Mouse (Mus musculus): ENCODE measurements around the gene Pou2f2.

Gene Pou2f2

DNA sequence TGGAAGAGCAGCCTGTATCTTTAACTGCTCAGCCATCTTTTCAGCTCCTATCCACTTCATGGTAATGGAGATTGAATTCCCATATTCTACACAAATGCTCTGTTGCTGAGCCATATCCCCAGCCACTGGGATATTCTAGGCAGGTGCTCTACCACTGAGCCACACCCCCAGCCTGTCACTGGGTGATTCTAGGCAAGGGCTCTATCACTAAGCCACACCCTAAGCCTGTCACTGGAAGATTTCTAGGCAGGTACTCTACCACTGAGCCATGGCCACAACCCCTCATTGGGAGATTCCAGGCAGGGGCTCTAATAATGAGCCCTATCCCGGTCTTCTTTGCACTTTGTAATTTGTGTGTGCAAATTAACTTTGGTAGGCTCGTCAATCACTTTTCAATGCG, 15.6 kb upstream of the Pou2f2 start:
- DNase-seq (ENCODE audit: low read depth), result no peak

DNA sequence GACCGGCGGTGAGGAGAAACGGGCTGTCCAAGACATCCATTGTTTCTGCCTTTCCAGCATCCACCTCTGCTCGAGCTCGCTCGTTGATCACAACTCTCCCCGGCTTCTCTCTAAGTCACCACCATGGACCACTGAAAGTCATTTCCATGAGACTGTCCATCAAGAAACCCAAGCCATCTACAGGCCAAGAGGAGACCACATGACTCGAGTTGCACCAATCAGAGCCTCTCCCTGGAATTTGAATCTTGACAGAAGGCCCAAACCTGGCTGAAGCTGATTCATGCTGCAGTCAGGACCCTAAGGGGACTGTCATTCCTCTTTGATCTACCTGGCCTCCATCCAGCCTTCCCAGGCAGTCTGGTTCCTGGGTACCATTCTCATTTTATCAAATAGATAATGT, 12.6 kb upstream of the Pou2f2 start:
- DNase-seq (ENCODE audit: low read depth), result no peak

- DNase-seq (ENCODE audit: low read depth), result no peak
Observed at GRCm38 (mm10) chr7:25190806-25191205, 11.3 kb upstream of the Pou2f2 start.

- DNase-seq (ENCODE audit: low read depth), result peak; percentile 87
Observed at GRCm38 (mm10) chr7:25187662-25188650, 8.4 kb upstream of the Pou2f2 start.

DNA sequence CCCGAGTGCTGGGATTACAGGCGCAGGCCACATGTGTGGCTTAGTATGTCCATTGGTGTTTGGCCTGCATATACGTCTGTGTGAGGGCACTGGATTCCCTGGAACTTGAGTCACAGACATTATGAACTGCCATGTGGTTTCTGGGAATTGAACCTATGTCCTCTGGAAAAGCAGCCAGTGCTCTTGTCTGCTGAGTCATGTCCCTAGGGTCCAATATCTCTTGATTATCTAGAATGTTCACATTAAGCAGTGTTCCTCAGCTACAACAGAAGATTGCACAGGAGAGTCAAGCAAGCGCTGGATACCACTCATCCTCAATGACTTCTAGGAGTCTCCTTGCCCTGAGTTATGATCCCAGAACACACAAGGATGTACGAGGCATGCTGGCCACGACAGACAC, 4.6 kb upstream of the Pou2f2 start:
- DNase-seq (ENCODE audit: low read depth), result no peak

DNA sequence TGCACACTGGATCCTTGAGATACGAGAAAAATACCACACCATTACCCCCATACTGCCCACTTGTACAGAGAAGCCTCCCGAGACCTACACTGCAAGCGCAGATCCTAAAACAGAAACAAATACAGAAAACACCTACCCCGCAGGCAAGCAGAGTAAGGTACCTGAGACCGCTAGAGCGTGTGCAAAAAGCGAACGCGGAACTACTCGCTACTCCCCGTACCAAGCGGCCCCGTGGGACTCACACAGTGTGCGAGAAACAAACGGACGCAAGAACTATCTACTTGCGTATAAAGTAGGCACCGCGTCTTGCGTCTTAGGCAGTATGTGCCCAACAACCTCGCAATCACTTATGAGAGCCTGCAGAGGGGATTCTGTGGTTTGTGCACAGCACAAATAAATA, 2.3 kb upstream of the Pou2f2 start:
- no peak for DNase-seq (ENCODE audit: low read depth)

DNA sequence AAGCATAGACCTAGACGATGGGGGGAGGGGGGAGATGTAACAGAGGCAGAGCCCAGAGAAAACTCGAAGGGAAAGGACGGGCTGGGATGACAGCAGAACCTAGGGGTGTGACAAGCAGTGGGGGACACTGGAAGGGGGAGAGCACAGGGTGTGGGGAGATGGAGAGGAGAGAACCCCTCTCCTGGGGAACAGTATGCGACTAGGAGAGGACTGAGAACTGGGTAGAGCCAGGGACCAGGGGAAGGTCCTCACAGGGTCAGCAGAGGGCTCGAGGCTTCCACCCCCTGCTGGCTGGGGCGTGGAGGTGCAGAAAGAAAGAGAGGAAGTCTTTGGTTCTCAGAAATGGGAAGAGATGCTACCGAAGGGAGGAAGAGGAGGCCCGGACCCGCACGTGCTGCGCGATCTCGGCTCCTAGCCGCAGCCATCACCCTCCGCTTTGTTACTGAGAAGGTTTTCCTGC, 1.8 kb upstream of the Pou2f2 start:
- peak; percentile 75 for DNase-seq (ENCODE audit: low read depth)

DNA sequence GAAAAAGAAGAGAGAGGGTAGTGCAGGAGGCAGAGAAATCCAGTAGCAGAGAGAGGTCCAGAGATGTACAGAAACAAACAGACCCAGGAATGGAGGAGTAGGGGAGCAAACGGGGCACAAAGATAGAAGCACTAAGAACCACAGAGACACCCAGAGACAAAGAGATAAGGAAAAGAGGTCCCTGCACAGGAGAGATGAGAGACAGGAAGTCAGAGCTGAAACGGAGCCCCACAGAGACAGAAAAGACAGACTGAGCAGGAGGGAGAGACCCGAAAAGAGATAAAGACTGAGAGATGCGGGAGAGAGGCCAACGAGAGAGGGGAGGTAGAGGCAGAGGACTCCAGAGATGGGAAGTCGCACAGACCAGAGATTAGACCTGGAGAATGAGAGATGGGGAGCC, 986 bp upstream of the Pou2f2 start:
- DNase-seq (ENCODE audit: low read depth), result no peak

DNA sequence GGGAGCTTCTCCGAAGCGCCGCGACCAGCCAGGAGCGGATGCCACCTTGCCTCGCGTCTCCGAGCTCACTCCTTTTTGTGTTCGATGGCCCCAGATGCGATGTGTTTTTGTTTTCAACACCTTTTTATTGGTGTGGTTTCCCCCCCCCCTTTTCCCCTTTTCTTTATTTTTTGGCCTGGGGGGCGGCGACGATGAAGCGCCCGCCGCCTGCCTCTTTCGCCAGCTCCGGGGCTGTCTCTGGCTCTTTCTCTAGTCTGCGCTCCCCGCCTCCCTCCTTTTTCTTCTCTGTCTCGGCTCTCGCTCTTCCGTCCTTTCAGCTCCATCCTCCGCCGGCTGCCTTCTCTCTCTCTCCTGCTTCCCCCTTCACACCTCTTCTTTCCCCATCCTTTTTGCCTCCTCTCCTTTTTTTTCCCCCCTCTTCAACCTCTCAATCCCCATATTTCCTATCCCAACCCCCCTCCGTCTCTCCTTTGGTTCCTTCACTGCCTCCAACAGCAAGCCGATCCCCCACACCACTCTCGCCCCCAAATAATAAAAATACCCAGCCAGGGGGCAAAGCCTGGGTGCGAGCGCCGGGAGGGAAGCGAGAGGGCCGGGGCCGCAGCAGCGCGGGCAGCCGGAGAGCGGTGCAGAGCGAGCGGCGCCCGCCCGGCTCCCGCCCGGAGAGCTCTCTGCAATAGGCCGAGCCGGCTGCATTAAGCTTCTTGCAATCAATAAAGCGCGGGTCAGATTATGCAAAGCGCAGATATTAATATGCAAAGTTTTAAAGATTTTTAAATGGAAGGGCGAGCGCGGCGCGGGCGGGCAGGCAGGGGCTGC, 530 bp downstream of the Pou2f2 start:
- no peak for DNase-seq (ENCODE audit: low read depth)

- DNase-seq (ENCODE audit: low read depth), result no peak
Observed at GRCm38 (mm10) chr7:25178317-25178716, 1.2 kb downstream of the Pou2f2 start.

DNA sequence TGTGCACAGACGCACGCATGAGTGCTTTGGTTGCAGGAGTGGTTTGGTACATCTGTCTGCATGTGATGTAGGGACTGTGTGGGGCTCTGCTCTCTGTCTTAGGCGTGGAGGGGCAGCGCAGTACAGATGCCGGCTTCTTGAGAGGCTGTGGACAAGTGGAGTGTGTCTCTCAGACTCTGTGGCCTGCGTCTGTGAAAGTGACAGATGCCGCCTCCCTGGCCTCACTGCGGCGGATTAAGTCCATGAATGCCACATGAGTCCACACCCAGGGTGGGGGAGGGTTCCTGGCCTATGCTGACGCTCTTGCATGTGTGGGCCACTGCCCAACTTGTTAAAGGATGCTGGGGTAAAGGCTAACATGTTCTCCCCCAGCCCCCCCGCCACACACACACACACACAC, 5.2 kb downstream of the Pou2f2 start:
- no peak for DNase-seq (ENCODE audit: low read depth)

DNA sequence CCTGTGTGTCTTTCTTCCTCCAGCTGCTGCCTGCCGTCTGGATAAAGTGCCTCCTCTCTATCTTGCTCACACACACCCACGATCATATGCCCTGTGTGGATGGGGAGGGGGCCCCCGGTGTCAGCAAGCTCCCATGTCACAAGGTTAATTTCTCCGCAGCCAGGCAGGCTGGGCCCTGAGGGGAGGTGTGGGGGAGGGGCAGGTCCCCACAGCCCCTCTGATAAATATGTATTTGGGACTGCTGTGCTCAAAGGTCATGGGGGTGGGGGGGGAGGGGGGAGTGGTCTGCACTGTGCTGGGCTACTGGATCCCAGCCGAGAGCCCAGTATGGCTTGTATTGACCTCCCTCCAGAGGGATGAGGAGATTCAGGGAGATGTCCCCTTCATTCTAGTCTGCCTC, 6.9 kb downstream of the Pou2f2 start:
- no peak for DNase-seq (ENCODE audit: low read depth)

GRCm38 (mm10) chr7:25170583-25170982, 8.9 kb downstream of the Pou2f2 start:
- no peak for DNase-seq (ENCODE audit: low read depth)

DNA sequence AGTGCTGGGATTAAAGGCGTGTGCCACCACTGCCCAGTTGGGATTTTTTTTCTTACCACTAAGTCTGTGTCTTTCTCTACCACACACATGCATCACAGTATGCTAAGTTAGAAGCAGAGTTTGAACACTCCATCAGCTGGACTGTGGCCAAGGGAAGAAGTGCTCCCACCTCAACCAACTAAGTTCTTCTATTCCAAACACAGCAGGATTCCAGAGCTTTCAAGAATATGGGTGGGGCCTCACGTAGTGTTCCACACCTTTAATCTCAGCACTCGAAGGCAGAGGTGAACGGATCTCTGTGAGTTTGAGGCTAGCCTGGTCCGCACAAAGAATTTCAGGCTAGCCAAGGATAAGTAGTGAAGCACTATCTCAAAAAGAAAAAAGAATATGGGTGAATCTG, 13.4 kb downstream of the Pou2f2 start:
- no peak for DNase-seq (ENCODE audit: low read depth)

- DNase-seq (ENCODE audit: low read depth), result no peak
Observed at GRCm38 (mm10) chr7:25156158-25156648, 23.3 kb downstream of the Pou2f2 start.

- peak; percentile 84 for DNase-seq (ENCODE audit: low read depth)
Observed at GRCm38 (mm10) chr7:25155469-25156157, 23.9 kb downstream of the Pou2f2 start.

- peak; percentile 54 for DNase-seq (ENCODE audit: low read depth)
Observed at GRCm38 (mm10) chr7:25154648-25155047, 24.9 kb downstream of the Pou2f2 start.

GRCm38 (mm10) chr7:25153841-25154240, 25.7 kb downstream of the Pou2f2 start:
- no peak for DNase-seq (ENCODE audit: low read depth)

DNA sequence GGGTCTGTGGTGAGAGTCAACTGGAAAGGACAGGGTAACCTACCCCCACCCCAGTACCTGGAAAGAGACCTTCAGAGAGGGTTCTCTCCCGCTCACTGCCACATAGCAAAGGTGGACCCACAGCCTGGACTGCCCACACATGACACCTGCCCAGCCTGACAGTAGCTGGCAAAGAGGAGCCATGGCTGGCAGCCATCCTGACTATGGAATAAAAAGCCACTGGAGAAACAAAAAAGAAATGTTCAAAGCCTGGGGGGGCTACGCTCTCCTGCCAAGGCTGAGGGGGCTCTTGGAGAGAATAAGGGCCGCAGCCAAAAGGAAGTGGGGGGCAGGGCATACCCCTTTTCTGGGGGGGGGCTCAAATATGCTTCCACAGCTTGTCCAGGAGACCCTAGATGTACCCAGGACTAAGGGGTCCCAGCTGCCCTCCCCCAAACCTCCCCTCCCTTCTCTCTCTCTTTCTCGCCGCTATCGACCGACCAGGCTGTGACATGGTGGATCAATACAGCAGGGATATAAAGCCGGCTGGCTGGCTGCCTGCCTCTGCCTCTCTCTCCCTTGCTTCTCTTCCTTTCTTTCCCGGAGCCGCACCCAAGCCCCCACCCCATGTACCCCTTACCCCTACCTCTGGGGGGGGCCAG, 27.5 kb downstream of the Pou2f2 start:
- no peak for DNase-seq (ENCODE audit: low read depth)

- no peak for DNase-seq (ENCODE audit: low read depth)
Observed at GRCm38 (mm10) chr7:25151009-25151408, 28.5 kb downstream of the Pou2f2 start.

DNA sequence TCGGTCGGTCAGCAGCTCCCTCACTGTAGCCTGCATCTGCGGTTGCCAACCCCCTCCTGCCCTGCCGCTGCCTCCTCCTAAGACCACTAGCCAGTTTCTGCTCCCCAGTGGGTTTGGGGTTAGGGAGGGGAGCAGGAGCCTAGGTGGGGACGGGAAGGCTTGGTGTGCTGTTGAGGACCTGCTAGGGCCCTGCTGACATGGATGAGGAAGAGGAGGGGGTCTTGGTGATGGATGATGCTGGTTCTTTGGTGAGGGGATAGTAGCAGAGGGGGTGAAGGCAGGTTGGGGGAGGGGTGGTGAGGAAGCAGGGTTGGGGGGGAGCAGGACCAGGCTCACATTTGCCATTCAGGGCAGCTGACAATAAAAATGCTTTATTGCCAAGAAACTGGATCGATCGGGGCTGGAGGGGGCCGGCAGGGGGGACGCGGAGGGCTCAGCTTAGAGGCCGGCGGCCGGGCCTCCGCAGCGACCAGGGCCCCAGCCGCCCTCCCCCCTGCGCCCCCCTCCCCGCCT, 29.3 kb downstream of the Pou2f2 start:
- DNase-seq (ENCODE audit: low read depth), result no peak

All from 416B (cell line).